Mouse (Mus musculus) forebrain, embryonic 13.5 days (tissue): ENCODE results near the gene Tnni1. TPM values are rescaled to one million over a fixed set of nuclear protein-coding genes. Genes with fewer than 3 reads are reported as not detected.

ENCODE experiments used
- ATAC-seq: fragments of 200-750 bp; cut with Nextera tagmentation; 2 replicates; pipeline ENCODE4 v1.8.0; 2017
- H3K27ac ChIP-seq: fragments of 300-500 bp; sonication (generic); 2 replicates; pipeline ENCODE4 v1.5.1; 2015; ENCODE audit warnings: inconsistent platforms, mild to moderate bottlenecking, moderate library complexity
- H3K27me3 ChIP-seq: fragments of 300-500 bp; sonication (generic); 2 replicates; pipeline ENCODE4 v1.6.1; 2015; ENCODE audit warnings: mild to moderate bottlenecking, inconsistent platforms
- H3K36me3 ChIP-seq: fragments of 300-500 bp; sonication (generic); 2 replicates; pipeline ENCODE4 v1.6.1; 2015; ENCODE audit warnings: mild to moderate bottlenecking, inconsistent platforms; ENCODE audit not compliant: poor library complexity, severe bottlenecking
- H3K4me1 ChIP-seq: fragments of 300-500 bp; sonication (generic); 2 replicates; pipeline ENCODE4 v1.6.1; 2015; ENCODE audit warnings: inconsistent platforms
- H3K4me2 ChIP-seq: fragments of 300-500 bp; sonication (generic); 2 replicates; pipeline ENCODE4 v1.6.1; 2015; ENCODE audit warnings: inconsistent platforms, mild to moderate bottlenecking, moderate library complexity
- H3K4me3 ChIP-seq: fragments of 300-500 bp; sonication (generic); 2 replicates; pipeline ENCODE4 v1.5.1; 2015; ENCODE audit warnings: mild to moderate bottlenecking, inconsistent platforms
- H3K9ac ChIP-seq: fragments of 300-500 bp; sonication (generic); 2 replicates; pipeline ENCODE4 v1.6.1; 2015; ENCODE audit warnings: mild to moderate bottlenecking, inconsistent platforms
- H3K9me3 ChIP-seq: fragments of 300-500 bp; sonication (generic); replicated peaks from 2 replicates; pipeline ENCODE4 v1.6.1; 2016; ENCODE audit warnings: inconsistent platforms
- WGBS: fragments of 180-500 bp; shearing (Covaris S2); methylation state at CpG from one replicate; pipeline ENCODE4 v1.1.7; 2015; 5-methylcytosine and 5-hydroxymethylcytosine counted together
- polyA plus RNA-seq: library from polyadenylated mRNA; unstranded; fragments of >200 nt; fragmentation: Nextera tagmentation; extraction: Ambion mirVana; gene quantifications from 2 replicates; pipeline ENCODE4 v1.2.1, GENCODE M21; 2015

The Tnni1 gene
- polyA plus RNA-seq, 1 experiment from 2014 or later: 0.37 TPM

DNA sequence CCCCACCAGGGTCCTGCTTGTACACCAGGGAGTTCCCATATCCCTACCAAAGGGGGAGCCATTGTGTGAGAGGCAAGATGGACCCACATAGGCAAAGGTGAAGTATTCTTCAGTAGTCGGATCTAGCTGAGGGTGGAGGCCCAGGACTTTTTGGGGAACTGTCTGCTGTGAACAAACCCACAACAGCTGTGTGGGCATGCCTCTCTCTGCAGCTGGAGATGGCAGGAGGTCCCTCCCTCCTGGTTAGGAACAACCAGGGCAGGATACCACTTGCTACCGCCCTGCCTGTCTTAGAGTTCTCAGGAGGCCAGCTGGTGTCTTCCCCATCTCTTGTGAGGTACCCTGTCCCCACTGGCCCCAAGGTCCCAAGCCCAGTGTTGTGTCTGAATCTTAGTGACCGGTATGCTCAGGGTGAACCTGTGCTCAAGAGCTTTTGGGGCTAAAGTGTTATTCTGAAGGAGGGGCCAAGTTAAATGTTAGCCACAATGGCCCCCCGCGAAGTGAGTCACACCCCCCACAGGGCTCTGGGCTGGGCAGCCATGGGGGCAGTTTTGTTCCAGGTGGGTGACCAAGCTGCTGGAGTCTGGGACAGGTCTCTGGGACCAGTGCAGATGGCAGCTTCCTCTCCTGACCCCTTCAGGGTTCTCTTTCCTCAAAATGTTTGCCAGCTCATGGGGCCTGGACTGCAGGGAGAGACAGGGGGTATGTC is 34.6 kb downstream of the Tnni1 start:
- H3K36me3 ChIP-seq: no peaks in the 10 kb centered on the region
- H3K4me1 ChIP-seq: peaks cover 17% of the 10 kb centered on the region
- WGBS: 85% methylated on average over 5 of the region's 5 CpGs
- no peak overlapping the region for H3K4me3 ChIP-seq
- no peak overlapping the region for H3K9ac ChIP-seq
- H3K27ac ChIP-seq: no peak overlapping the region
- H3K9me3 ChIP-seq: no peaks in the 10 kb centered on the region
- H3K27me3 ChIP-seq: peaks cover 47% of the 10 kb centered on the region
- no peak for ATAC-seq
- H3K4me2 ChIP-seq: no peak overlapping the region

DNA sequence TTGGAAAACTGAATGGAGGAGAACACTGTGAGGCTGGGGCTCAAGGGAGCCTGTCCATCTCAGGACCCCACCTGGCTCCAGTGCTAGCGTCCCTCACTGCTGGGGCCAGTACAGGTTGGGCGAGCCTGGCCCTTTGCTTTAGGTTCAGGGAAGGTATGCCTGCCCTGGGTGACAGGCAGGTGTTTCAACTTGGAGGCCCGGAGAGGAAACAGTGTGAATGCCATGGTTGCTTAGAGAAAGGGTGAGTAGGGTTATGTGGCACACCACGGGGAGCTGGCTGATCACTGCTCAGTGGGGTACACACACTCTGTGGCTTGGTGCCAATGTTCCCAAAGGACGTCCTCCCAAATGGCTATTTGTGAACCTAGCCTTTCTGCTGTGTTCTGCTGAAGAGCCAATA is 35.3 kb downstream of the Tnni1 start:
- Histone ChIP-seq H3K4me3 (no peak overlapping the region), H3K27ac (no peak overlapping the region), H3K4me2 (no peak overlapping the region), H3K4me1 (peaks cover 20% of the 10 kb centered on the region), H3K9me3 (no peaks in the 10 kb centered on the region), H3K9ac (no peak overlapping the region), H3K36me3 (no peaks in the 10 kb centered on the region), H3K27me3 (peaks cover 54% of the 10 kb centered on the region)
- 79% methylated on average over 5 of the region's 5 CpGs for WGBS
- ATAC-seq: no peak

DNA sequence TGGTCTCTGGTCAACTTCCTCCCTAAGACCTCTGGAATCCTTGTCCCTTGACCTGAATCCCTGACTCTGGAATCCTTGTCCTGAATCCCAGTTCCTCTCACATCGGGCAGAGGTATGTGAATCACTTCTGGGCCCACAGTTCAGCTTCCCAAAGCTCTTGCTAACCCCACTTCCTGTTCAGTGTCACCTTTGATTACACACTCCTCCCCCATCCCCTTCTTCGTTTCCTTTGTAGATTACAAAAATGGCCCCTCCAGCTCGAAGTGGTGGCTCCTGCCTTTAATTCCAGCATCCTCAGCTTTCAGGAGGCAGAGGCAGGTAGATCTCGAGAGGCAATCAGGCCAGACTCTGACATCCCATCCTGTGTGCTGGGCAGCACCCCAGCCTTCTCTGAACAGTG is 38.4 kb downstream of the Tnni1 start:
- no peak for ATAC-seq
- no peak overlapping the region for H3K9ac ChIP-seq
- H3K4me3 ChIP-seq: no peak overlapping the region
- peaks cover 75% of the 10 kb centered on the region for H3K27me3 ChIP-seq
- H3K36me3 ChIP-seq: no peaks in the 10 kb centered on the region
- 80% methylated on average over 4 of the region's 4 CpGs for WGBS
- H3K27ac ChIP-seq: no peak overlapping the region
- H3K9me3 ChIP-seq: no peaks in the 10 kb centered on the region
- 0 out of 2 replicates have a peak overlapping the region, but pooled peaks have one; percentile 99 for H3K4me2 ChIP-seq
- peaks cover 17% of the 10 kb centered on the region for H3K4me1 ChIP-seq

DNA sequence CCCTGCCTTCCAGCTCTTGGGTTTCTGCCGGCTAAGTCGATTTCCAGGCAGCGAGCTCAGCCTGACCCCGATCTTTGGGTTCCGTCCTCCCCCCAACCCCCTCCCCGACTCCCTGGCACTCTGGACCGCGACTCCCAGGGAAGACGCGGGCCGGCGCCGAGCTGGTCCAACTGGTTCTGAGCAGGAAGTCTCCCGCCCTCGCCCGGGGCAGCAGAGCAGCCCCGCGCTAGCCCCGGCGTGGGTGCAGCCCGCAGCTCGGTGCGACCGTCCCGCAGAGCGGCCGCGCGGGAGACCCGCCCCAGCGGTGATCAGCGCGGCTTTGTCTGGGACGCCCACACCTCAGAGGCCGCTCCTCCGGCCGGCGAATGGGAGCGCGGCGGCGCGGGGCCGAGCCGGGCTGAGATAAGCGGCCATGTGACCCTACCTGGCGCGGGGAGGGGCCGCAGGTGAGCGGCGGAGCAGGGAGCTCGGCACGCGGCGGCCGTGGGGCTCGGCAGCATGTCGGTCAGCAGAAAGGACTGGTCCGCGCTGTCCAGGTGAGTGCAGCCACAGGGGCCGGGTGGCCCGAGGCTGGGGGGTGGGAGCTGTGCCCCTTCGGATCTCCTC is 39.4 kb downstream of the Tnni1 start, which contains the start of gene Lad1:
Gene Lad1, plus strand, starts transcription at position 118 of the 606 bp plus-strand sequence.
- WGBS: under 1% methylated on average over 61 of the region's 63 CpGs
- Histone ChIP-seq H3K4me3 (peak within 1 kb of the TSS; percentile 57), H3K4me1 (peaks cover 10% of the 10 kb centered on the region), H3K9ac (peak within 1 kb of the TSS; percentile 73), H3K9me3 (no peaks in the 10 kb centered on the region), H3K27ac (no peak within 1 kb of the TSS), H3K27me3 (peaks cover 78% of the 10 kb centered on the region), H3K4me2 (peak within 1 kb of the TSS; percentile 99), H3K36me3 (no peaks in the 10 kb centered on the region)
- peak; percentile 63; the same call in 1 of the 2 replicates for ATAC-seq

DNA sequence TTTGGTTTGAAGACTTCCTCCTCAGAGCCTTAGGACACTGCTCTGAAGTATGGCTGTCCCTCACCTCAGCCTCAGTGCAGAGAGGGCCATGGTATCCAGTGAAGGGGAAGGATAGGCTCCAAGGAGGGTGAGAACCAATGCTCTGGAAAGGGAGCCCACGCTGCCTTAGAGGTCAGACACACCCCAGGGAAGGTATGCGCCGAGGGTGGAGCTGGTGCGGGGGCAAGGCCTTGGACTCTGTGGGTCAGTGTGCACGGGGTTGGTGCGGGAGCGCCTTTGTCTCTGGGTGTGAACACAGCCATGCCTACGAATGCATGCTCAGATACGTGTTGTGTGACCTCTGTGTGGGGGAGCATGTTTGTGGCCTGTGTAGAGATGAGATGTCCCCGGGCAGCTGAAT is 40.8 kb downstream of the Tnni1 start:
- Histone ChIP-seq H3K27ac (no peak overlapping the region), H3K4me3 (no peak overlapping the region), H3K36me3 (no peaks in the 10 kb centered on the region), H3K9me3 (no peaks in the 10 kb centered on the region), H3K27me3 (peaks cover 73% of the 10 kb centered on the region), H3K4me1 (peaks cover 10% of the 10 kb centered on the region), H3K4me2 (no peak overlapping the region), H3K9ac (no peak overlapping the region)
- no peak for ATAC-seq
- WGBS: 84% methylated on average over 10 of the region's 10 CpGs

DNA sequence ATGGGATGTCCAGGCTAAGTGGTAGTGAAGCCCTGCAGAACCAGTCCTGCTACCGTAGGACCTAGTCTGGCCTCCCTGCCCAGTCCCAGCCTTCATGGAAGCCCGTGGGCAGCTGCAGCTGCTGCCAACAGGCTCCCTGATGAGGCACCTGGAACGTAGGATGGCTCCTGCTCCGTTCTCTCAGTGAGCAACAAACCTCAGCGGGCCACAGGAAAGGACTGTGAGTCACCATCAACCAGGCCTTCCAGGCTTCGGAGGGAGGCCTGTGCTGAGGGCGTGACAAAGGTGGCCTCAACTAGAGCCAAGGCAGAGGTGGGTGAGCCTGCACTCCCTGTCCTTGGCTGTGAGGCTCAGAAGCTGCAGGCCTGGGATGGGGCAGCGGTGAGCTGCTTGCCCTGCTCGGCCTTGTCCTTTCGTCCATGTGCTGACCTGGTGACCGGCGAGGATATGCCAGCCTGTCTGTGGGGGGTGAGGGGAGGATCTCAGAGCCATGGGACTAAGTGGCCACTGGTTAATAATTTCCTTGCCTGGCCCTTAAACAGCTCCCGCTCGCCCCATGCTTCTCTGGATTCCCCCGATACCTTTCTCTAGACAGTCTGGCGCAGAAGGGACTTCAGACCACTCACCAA is 41.6 kb downstream of the Tnni1 start:
- no peak overlapping the region for H3K9ac ChIP-seq
- 89% methylated on average over 16 of the region's 16 CpGs for WGBS
- no peak for ATAC-seq
- H3K27ac ChIP-seq: no peak overlapping the region
- peaks cover 10% of the 10 kb centered on the region for H3K4me1 ChIP-seq
- H3K36me3 ChIP-seq: no peaks in the 10 kb centered on the region
- peaks cover 69% of the 10 kb centered on the region for H3K27me3 ChIP-seq
- H3K4me3 ChIP-seq: no peak overlapping the region
- no peak overlapping the region for H3K4me2 ChIP-seq
- H3K9me3 ChIP-seq: no peaks in the 10 kb centered on the region

DNA sequence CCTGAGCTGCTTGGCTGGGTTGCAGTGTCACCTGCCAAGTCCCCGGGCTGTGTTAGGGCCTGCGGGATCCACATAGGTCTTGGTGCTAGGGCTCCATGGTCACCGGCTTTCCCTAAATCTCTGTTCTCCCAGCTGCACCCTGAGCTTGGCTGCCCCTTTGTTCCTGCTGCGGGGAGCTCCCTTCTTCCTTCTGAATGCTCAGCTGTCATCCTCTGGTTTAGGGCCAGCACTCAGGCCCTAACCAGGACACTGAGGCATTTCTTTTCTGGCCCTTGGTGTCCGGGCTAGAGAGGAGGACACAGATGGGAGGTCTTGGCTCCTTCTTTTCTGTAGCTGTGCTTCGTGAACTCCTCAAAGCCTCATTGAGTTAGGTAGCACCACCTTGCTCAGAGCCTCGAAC is 42.5 kb downstream of the Tnni1 start:
- WGBS: 77% methylated on average over 7 of the region's 7 CpGs

DNA sequence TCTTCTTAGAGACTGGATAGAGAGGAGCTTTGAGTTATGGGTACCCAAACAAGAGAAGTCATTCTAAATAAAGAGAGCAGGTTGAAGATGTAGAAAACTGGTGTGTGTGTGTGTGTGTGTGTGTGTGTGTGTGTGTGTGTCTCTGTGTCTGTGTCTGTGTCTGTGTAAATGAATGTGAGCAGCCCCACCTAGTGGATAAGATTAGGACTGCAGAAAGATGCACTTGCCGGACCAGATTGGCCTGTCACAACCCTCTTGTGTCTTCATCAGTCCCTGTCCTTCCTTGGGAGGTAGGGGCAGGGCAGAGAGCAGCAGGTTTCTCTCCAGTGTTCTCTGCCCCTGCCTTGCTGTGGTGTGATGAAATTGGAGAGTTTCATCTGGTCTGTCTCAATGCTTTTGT is 49.7 kb downstream of the Tnni1 start:
- Histone ChIP-seq H3K9me3 (no peaks in the 10 kb centered on the region), H3K4me3 (no peak overlapping the region), H3K4me1 (no peaks in the 10 kb centered on the region), H3K27ac (no peak overlapping the region), H3K9ac (no peak overlapping the region), H3K36me3 (no peaks in the 10 kb centered on the region), H3K27me3 (0 out of 2 replicates have a peak, but pooled peaks cover 2% of the 10 kb centered on the region), H3K4me2 (no peak overlapping the region)
- no peak for ATAC-seq
- 35% methylated on average over 1 of the region's 1 CpGs for WGBS

More for the DNA sequence above, 42.5 kb downstream of the Tnni1 start:
- Histone ChIP-seq H3K4me3 (no peak overlapping the region), H3K36me3 (no peaks in the 10 kb centered on the region), H3K27me3 (peaks cover 60% of the 10 kb centered on the region), H3K9ac (no peak overlapping the region), H3K9me3 (no peaks in the 10 kb centered on the region), H3K4me1 (peaks cover 10% of the 10 kb centered on the region), H3K4me2 (no peak overlapping the region), H3K27ac (no peak overlapping the region)
- no peak for ATAC-seq

DNA sequence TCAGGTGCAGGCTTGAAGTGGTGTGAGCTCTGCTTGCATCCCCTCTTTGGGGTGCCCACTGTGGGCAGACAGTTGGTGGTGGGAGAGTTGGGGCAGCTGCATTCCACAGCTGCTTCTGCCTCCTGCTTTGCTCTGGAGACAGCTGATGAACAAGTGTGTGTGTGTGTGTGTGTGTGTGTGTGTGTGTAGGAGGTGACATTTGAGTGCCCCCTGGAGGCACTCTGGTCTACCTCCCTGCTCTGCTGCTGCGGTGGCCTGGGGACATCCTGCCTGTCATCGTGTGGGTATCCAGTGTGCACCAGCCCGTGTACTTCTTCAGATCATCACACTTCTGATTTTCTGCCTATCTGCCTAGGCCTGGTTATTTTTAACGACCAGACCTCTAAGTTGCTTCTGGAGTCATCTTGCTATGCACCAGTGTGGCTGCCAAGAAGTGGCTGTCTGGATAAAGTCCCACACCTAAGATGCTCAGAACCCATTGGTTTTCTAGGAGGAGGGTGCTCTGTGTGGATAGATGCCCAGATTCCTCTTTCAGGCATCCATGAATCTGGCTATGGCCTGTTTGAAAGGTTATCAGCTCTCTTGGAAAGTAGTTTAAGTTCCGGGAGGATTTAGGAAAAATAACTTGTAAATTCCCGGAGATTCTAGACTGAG is 55.1 kb downstream of the Tnni1 start:
- Histone ChIP-seq H3K9ac (no peak overlapping the region), H3K4me1 (no peaks in the 10 kb centered on the region), H3K27ac (no peak overlapping the region), H3K36me3 (no peaks in the 10 kb centered on the region), H3K4me3 (no peak overlapping the region), H3K4me2 (no peak overlapping the region), H3K27me3 (no peaks in the 10 kb centered on the region), H3K9me3 (no peaks in the 10 kb centered on the region)
- 72% methylated on average over 6 of the region's 6 CpGs for WGBS
- no peak for ATAC-seq

DNA sequence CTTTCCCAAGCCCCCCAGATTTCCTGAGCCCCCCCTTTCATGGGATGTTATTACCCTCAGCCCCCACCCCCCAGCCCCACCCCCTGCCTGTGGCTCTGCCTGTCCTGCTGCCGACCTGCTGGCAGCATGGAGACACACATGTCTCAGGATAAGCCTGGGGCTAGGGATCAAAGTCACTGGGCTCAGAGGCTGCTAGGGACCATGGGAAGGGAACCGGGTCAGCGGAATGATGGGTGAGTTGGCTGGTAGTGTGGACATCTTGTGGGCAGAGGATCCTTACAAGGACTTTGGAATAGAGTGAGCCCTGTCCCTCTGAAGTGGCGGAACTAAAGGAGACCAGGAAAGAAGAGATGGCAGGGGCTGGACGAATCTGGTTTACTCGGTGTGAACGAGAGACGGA is 55.7 kb downstream of the Tnni1 start:
- 82% methylated on average over 8 of the region's 8 CpGs for WGBS

DNA sequence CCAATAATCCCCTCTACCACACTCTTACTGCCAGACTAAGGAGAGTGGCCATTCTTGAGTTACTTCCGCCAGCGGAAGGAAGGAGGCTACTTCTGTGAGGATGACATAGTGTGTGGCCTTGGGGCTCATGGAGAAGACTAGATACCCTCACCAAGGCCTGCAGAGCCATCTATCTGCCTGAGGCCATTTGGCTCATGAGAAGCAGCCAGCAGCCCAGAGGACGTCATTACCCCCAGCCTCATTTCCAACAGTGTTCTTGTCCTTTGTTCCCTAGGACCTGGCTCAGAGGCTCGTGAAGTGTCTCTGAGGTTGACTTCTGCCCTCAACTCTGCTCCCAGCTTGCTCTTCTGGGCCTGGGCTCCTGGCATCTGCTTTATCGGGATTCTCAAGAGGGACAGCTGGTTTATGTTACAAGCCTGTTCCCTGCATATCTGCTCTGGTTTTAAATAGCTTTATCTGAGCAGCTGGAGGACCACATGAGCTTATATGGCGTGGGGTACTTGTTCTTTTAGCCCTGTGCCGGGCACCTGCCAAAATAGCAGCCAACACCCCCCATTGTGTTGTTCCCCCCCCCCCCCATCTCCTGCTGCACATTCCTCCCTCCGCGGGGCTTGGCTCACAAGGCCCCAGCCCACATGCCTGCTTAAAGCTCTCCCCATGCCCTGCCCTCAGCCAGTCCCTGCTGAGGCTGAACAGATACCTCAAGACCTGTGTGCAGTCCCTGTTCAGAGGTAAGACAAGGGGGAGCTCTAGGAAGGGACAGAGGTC is 56.7 kb downstream of the Tnni1 start, which contains the start of gene Tnnt2:
Gene Tnnt2, plus strand, starts transcription at position 639 of the 768 bp plus-strand sequence.
- Histone ChIP-seq H3K4me1 (no peaks in the 10 kb centered on the region), H3K27me3 (no peaks in the 10 kb centered on the region), H3K27ac (no peak within 1 kb of the TSS), H3K4me2 (no peak within 1 kb of the TSS), H3K4me3 (no peak within 1 kb of the TSS), H3K9me3 (no peaks in the 10 kb centered on the region), H3K36me3 (no peaks in the 10 kb centered on the region), H3K9ac (no peak within 1 kb of the TSS)
- WGBS: 51% methylated on average over 9 of the region's 9 CpGs
- ATAC-seq: no peak

More for the DNA sequence above, 55.7 kb downstream of the Tnni1 start:
- no peak overlapping the region for H3K4me3 ChIP-seq
- no peak for ATAC-seq
- no peaks in the 10 kb centered on the region for H3K27me3 ChIP-seq
- no peaks in the 10 kb centered on the region for H3K4me1 ChIP-seq
- H3K9ac ChIP-seq: no peak overlapping the region
- H3K4me2 ChIP-seq: no peak overlapping the region
- no peak overlapping the region for H3K27ac ChIP-seq
- no peaks in the 10 kb centered on the region for H3K36me3 ChIP-seq
- H3K9me3 ChIP-seq: no peaks in the 10 kb centered on the region
